Mouse (Mus musculus) limb, embryonic 10.5 days (tissue): ENCODE measurements around the gene Lmx1a. TPM values are rescaled to one million over a fixed set of nuclear protein-coding genes. Genes with fewer than 3 reads are reported as not detected.

Source experiments
- DNase-seq: peaks from one replicate; pipeline ENCODE4 v3.0.0-alpha.2; 2017; ENCODE audit warnings: low spot score
- H3K27ac ChIP-seq: fragments of 300-500 bp; sonication (generic); 2 replicates; pipeline ENCODE4 v1.5.1; 2016; ENCODE audit warnings: mild to moderate bottlenecking
- H3K27me3 ChIP-seq: fragments of 300-500 bp; sonication (generic); 2 replicates; pipeline ENCODE4 v1.6.1; 2016; ENCODE audit warnings: low read depth, mild to moderate bottlenecking; ENCODE audit not compliant: poor library complexity, severe bottlenecking
- H3K36me3 ChIP-seq: fragments of 300-500 bp; sonication (generic); 2 replicates; pipeline ENCODE4 v1.6.1; 2016; ENCODE audit warnings: mild to moderate bottlenecking, moderate library complexity
- H3K4me1 ChIP-seq: fragments of 300-500 bp; sonication (generic); 2 replicates; pipeline ENCODE4 v1.6.1; 2016
- H3K4me3 ChIP-seq: fragments of 300-500 bp; sonication (generic); 2 replicates; pipeline ENCODE4 v1.5.1; 2016; ENCODE audit warnings: mild to moderate bottlenecking, moderate library complexity
- H3K9me3 ChIP-seq: fragments of 300-500 bp; sonication (generic); replicated peaks from 2 replicates; pipeline ENCODE4 v1.6.1; 2016; ENCODE audit warnings: mild to moderate bottlenecking
- WGBS: fragments of 180-500 bp; shearing (Covaris S2); methylation state at CpG from one replicate; pipeline ENCODE4 v1.1.7; 2016; 5-methylcytosine and 5-hydroxymethylcytosine counted together
- polyA plus RNA-seq: library from polyadenylated mRNA; unstranded; fragments of >200 nt; fragmentation: Nextera tagmentation; extraction: Ambion mirVana; gene quantifications from 2 replicates; pipeline ENCODE4 v1.2.1, GENCODE M21; 2016

Lmx1a gene
- polyA plus RNA-seq, 1 experiment from 2014 or later: 1.2 TPM

GRCm38 (mm10) chr1:167766619-167767018 lies 77.6 kb downstream of the Lmx1a start:
- no peaks in the 10 kb centered on the region for H3K36me3 ChIP-seq
- DNase-seq: no peak
- H3K27me3 ChIP-seq: no peaks in the 10 kb centered on the region
- peaks cover 27% of the 10 kb centered on the region for H3K4me1 ChIP-seq
- no peak overlapping the region for H3K4me3 ChIP-seq
- H3K9me3 ChIP-seq: no peaks in the 10 kb centered on the region
- no peak overlapping the region for H3K27ac ChIP-seq
- WGBS: 91% methylated on average over 4 of the region's 4 CpGs

- 70% methylated on average over 7 of the region's 7 CpGs for WGBS
- Histone ChIP-seq H3K36me3 (no peaks in the 10 kb centered on the region), H3K27ac (peak overlapping the region; percentile 46; the same call in 1 of the 2 replicates), H3K4me1 (peaks cover 16% of the 10 kb centered on the region), H3K4me3 (no peak overlapping the region), H3K27me3 (peaks cover 4% of the 10 kb centered on the region), H3K9me3 (no peaks in the 10 kb centered on the region)
- DNase-seq: no peak
These were observed 81.4 kb downstream of the Lmx1a start for GRCm38 (mm10) chr1:167770457-167770856.

GRCm38 (mm10) chr1:167779766-167780488 lies 90.9 kb downstream of the Lmx1a start:
- no peak overlapping the region for H3K27ac ChIP-seq

GRCm38 (mm10) chr1:167781787-167782484 lies 92.9 kb downstream of the Lmx1a start:
- Histone ChIP-seq H3K36me3 (no peaks in the 10 kb centered on the region), H3K27me3 (peaks cover 17% of the 10 kb centered on the region; the same call in 1 of the 2 replicates), H3K9me3 (no peaks in the 10 kb centered on the region), H3K4me1 (peaks cover 4% of the 10 kb centered on the region; the same call in 1 of the 2 replicates), H3K4me3 (no peak overlapping the region), H3K27ac (no peak overlapping the region)
- 59% methylated on average over 10 of the region's 10 CpGs for WGBS
- DNase-seq: peak; percentile 85

More at GRCm38 (mm10) chr1:167779766-167780488, 90.9 kb downstream of the Lmx1a start:
- H3K27me3 ChIP-seq: peaks cover 15% of the 10 kb centered on the region; the same call in 1 of the 2 replicates
- 83% methylated on average over 4 of the region's 5 CpGs for WGBS
- no peaks in the 10 kb centered on the region for H3K9me3 ChIP-seq
- DNase-seq: no peak
- no peak overlapping the region for H3K4me3 ChIP-seq
- no peaks in the 10 kb centered on the region for H3K36me3 ChIP-seq
- H3K4me1 ChIP-seq: peaks cover 4% of the 10 kb centered on the region; the same call in 1 of the 2 replicates

GRCm38 (mm10) chr1:167784067-167784466 lies 95.0 kb downstream of the Lmx1a start:
- H3K36me3 ChIP-seq: no peaks in the 10 kb centered on the region
- no peaks in the 10 kb centered on the region for H3K9me3 ChIP-seq
- H3K27ac ChIP-seq: no peak overlapping the region
- peaks cover 19% of the 10 kb centered on the region; the same call in 1 of the 2 replicates for H3K27me3 ChIP-seq
- H3K4me3 ChIP-seq: no peak overlapping the region
- WGBS: 85% methylated on average over 2 of the region's 2 CpGs
- DNase-seq: no peak
- H3K4me1 ChIP-seq: peaks cover 17% of the 10 kb centered on the region

GRCm38 (mm10) chr1:167788684-167789413 lies 99.8 kb downstream of the Lmx1a start:
- H3K27ac ChIP-seq: peak overlapping the region; percentile 77
- 37% methylated on average over 12 of the region's 12 CpGs for WGBS

GRCm38 (mm10) chr1:167789448-167789847 lies 100.4 kb downstream of the Lmx1a start:
- H3K9me3 ChIP-seq: no peaks in the 10 kb centered on the region
- H3K4me3 ChIP-seq: no peak overlapping the region
- peak overlapping the region; percentile 77 for H3K27ac ChIP-seq
- no peak for DNase-seq
- no peaks in the 10 kb centered on the region for H3K36me3 ChIP-seq
- peaks cover 22% of the 10 kb centered on the region for H3K4me1 ChIP-seq
- peaks cover 28% of the 10 kb centered on the region; the same call in 1 of the 2 replicates for H3K27me3 ChIP-seq
- WGBS: 71% methylated on average over 8 of the region's 8 CpGs

More at GRCm38 (mm10) chr1:167788684-167789413, 99.8 kb downstream of the Lmx1a start:
- Histone ChIP-seq H3K36me3 (no peaks in the 10 kb centered on the region), H3K27me3 (peaks cover 31% of the 10 kb centered on the region; the same call in 1 of the 2 replicates), H3K9me3 (no peaks in the 10 kb centered on the region), H3K4me1 (peaks cover 22% of the 10 kb centered on the region), H3K4me3 (peak overlapping the region; percentile 22; the same call in 1 of the 2 replicates)
- DNase-seq: peak; percentile 77

- Histone ChIP-seq H3K27ac (no peak overlapping the region), H3K27me3 (peaks cover 28% of the 10 kb centered on the region; the same call in 1 of the 2 replicates), H3K9me3 (no peaks in the 10 kb centered on the region), H3K36me3 (no peaks in the 10 kb centered on the region), H3K4me1 (peaks cover 22% of the 10 kb centered on the region), H3K4me3 (no peak overlapping the region)
- 83% methylated on average over 3 of the region's 3 CpGs for WGBS
- DNase-seq: no peak
These were observed 101.7 kb downstream of the Lmx1a start for GRCm38 (mm10) chr1:167790688-167791087.

- H3K27me3 ChIP-seq: peaks cover 28% of the 10 kb centered on the region; the same call in 1 of the 2 replicates
- DNase-seq: no peak
- no peaks in the 10 kb centered on the region for H3K9me3 ChIP-seq
- H3K27ac ChIP-seq: no peak overlapping the region
- whole genome bisulfite sequencing: 82% methylated on average over 11 of the region's 11 CpGs
- H3K4me1 ChIP-seq: peaks cover 22% of the 10 kb centered on the region
- no peak overlapping the region for H3K4me3 ChIP-seq
- no peaks in the 10 kb centered on the region for H3K36me3 ChIP-seq
These were observed 102.2 kb downstream of the Lmx1a start for GRCm38 (mm10) chr1:167791221-167791620.

- H3K9me3 ChIP-seq: no peaks in the 10 kb centered on the region
- H3K27ac ChIP-seq: no peak overlapping the region
- no peaks in the 10 kb centered on the region for H3K36me3 ChIP-seq
- peaks cover 23% of the 10 kb centered on the region for H3K4me1 ChIP-seq
- no peak for DNase-seq
- H3K27me3 ChIP-seq: peaks cover 65% of the 10 kb centered on the region
- H3K4me3 ChIP-seq: no peak overlapping the region
- 44% methylated on average over 4 of the region's 4 CpGs for WGBS
These were observed 112.9 kb downstream of the Lmx1a start for GRCm38 (mm10) chr1:167801923-167802322.

GRCm38 (mm10) chr1:167802510-167803271 lies 113.7 kb downstream of the Lmx1a start:
- Histone ChIP-seq H3K4me1 (peaks cover 30% of the 10 kb centered on the region), H3K27me3 (peaks cover 65% of the 10 kb centered on the region), H3K36me3 (no peaks in the 10 kb centered on the region), H3K27ac (peak overlapping the region; percentile 71), H3K4me3 (peak overlapping the region; percentile 60), H3K9me3 (no peaks in the 10 kb centered on the region)
- peak; percentile 67 for DNase-seq
- WGBS: under 1% methylated on average over 57 of the region's 59 CpGs
